Mouse (Mus musculus) stomach, embryonic 14.5 days (tissue): Measurements from ENCODE around the gene Prpf6. TPM values are rescaled to one million over a fixed set of nuclear protein-coding genes. Genes with fewer than 3 reads are reported as not detected.

Experiments
- ATAC-seq: fragments of 200-750 bp; cut with Nextera tagmentation; 2 replicates; pipeline ENCODE4 v1.8.0; 2017; ENCODE audit warnings: low read depth, moderate TSS enrichment; ENCODE audit not compliant: insufficient number of reproducible peaks, insufficient read depth, low FRiP score
- H3K27ac ChIP-seq: fragments of 300-500 bp; sonication (generic); 2 replicates; pipeline ENCODE4 v1.5.1; 2014; ENCODE audit warnings: mild to moderate bottlenecking, low read length, moderate library complexity, mixed read lengths
- H3K27me3 ChIP-seq: fragments of 300-500 bp; sonication (generic); 2 replicates; pipeline ENCODE4 v1.6.1; 2014; ENCODE audit warnings: low read length, control low read depth, mixed read lengths; ENCODE audit not compliant: control insufficient read depth, insufficient read depth
- H3K36me3 ChIP-seq: fragments of 300-500 bp; sonication (generic); 2 replicates; pipeline ENCODE4 v1.6.1; 2014; ENCODE audit warnings: mild to moderate bottlenecking, control low read depth, low read length, moderate library complexity, mixed read lengths; ENCODE audit not compliant: control insufficient read depth, insufficient read depth
- H3K4me1 ChIP-seq: fragments of 300-500 bp; sonication (generic); 2 replicates; pipeline ENCODE4 v1.6.1; 2014; ENCODE audit warnings: low read length, control low read depth, mixed read lengths; ENCODE audit not compliant: control insufficient read depth, insufficient read depth
- H3K4me2 ChIP-seq: fragments of 300-500 bp; sonication (generic); replicated peaks from 2 replicates; pipeline ENCODE4 v1.6.1; 2014; ENCODE audit warnings: low read depth, low read length, control low read depth
- H3K4me3 ChIP-seq: fragments of 300-500 bp; sonication (generic); 2 replicates; pipeline ENCODE4 v1.5.1; 2014; ENCODE audit warnings: low read depth, low read length, control low read depth
- H3K9ac ChIP-seq: fragments of 300-500 bp; sonication (generic); replicated peaks from 2 replicates; pipeline ENCODE4 v1.6.1; 2014; ENCODE audit warnings: low read depth, mild to moderate bottlenecking, control low read depth, low read length, moderate library complexity, mixed read lengths
- H3K9me3 ChIP-seq: fragments of 300-500 bp; sonication (generic); 2 replicates; pipeline ENCODE4 v1.6.1; 2016; ENCODE audit warnings: low read depth, low read length, control low read depth; ENCODE audit not compliant: control insufficient read depth
- WGBS: fragments of 180-500 bp; shearing (Covaris S2); extraction: QIAGEN DNeasy Blood & Tissue Kit; methylation state at CpG from one replicate; pipeline ENCODE4 v1.1.7; 2014; 5-methylcytosine and 5-hydroxymethylcytosine counted together
- polyA plus RNA-seq: library from polyadenylated mRNA; unstranded; fragments of >200 nt; fragmentation: Nextera tagmentation; extraction: Ambion mirVana; gene quantifications from 2 replicates; pipeline ENCODE4 v1.2.1, GENCODE M21; 2014

Prpf6 gene
- polyA plus RNA-seq, 1 experiment from 2014 or later = 60.2 TPM

GRCm38 (mm10) chr2:181648926-181649325 is 57.3 kb downstream of the Prpf6 start:
- H3K4me3 ChIP-seq = no peak overlapping the region
- no peak overlapping the region for H3K4me2 ChIP-seq
- ATAC-seq = no peak
- 89% methylated on average over 10 of the region's 10 CpGs for WGBS
- no peaks in the 10 kb centered on the region for H3K27me3 ChIP-seq
- no peaks in the 10 kb centered on the region for H3K9me3 ChIP-seq
- H3K9ac ChIP-seq = no peak overlapping the region
- no peaks in the 10 kb centered on the region for H3K4me1 ChIP-seq
- peaks cover 71% of the 10 kb centered on the region for H3K36me3 ChIP-seq
- H3K27ac ChIP-seq = no peak overlapping the region

- Histone ChIP-seq H3K9ac (no peak overlapping the region), H3K4me3 (no peak overlapping the region), H3K9me3 (no peaks in the 10 kb centered on the region), H3K4me2 (no peak overlapping the region), H3K4me1 (no peaks in the 10 kb centered on the region), H3K36me3 (peaks cover 60% of the 10 kb centered on the region), H3K27me3 (no peaks in the 10 kb centered on the region), H3K27ac (no peak overlapping the region)
- ATAC-seq = no peak
These were observed 61.4 kb downstream of the Prpf6 start for GRCm38 (mm10) chr2:181653065-181653464.

- peaks cover 56% of the 10 kb centered on the region for H3K36me3 ChIP-seq
- no peak overlapping the region for H3K9ac ChIP-seq
- no peak overlapping the region for H3K27ac ChIP-seq
- no peaks in the 10 kb centered on the region for H3K9me3 ChIP-seq
- WGBS = 92% methylated on average over 1 of the region's 1 CpGs
- no peak for ATAC-seq
- H3K4me1 ChIP-seq = no peaks in the 10 kb centered on the region
- no peak overlapping the region for H3K4me2 ChIP-seq
- no peak overlapping the region for H3K4me3 ChIP-seq
- H3K27me3 ChIP-seq = no peaks in the 10 kb centered on the region
These were observed 61.9 kb downstream of the Prpf6 start for GRCm38 (mm10) chr2:181653523-181653922.

GRCm38 (mm10) chr2:181656734-181657133 is 65.1 kb downstream of the Prpf6 start, which contains the start of gene Gm29797:
Gene Gm29797, plus strand, starts transcription at chr2:181657034.
- Histone ChIP-seq H3K27me3 (no peaks in the 10 kb centered on the region), H3K9ac (no peak within 1 kb of the TSS), H3K4me3 (no peak within 1 kb of the TSS), H3K27ac (no peak within 1 kb of the TSS), H3K4me2 (no peak within 1 kb of the TSS), H3K9me3 (no peaks in the 10 kb centered on the region), H3K36me3 (peaks cover 31% of the 10 kb centered on the region), H3K4me1 (0 out of 2 replicates have a peak, but pooled peaks cover 5% of the 10 kb centered on the region)
- 61% methylated on average over 3 of the region's 3 CpGs for WGBS
- ATAC-seq = no peak

- H3K27me3 ChIP-seq = no peaks in the 10 kb centered on the region
- H3K27ac ChIP-seq = no peak overlapping the region
- 68% methylated on average over 2 of the region's 2 CpGs for WGBS
- no peak overlapping the region for H3K4me2 ChIP-seq
- ATAC-seq = no peak
- no peak overlapping the region for H3K4me3 ChIP-seq
- H3K4me1 ChIP-seq = 0 out of 2 replicates have a peak, but pooled peaks cover 5% of the 10 kb centered on the region
- no peak overlapping the region for H3K9ac ChIP-seq
- peaks cover 26% of the 10 kb centered on the region for H3K36me3 ChIP-seq
- no peaks in the 10 kb centered on the region for H3K9me3 ChIP-seq
These were observed 65.8 kb downstream of the Prpf6 start for GRCm38 (mm10) chr2:181657441-181657840.

GRCm38 (mm10) chr2:181658528-181658927 is 66.9 kb downstream of the Prpf6 start:
- Histone ChIP-seq H3K27ac (no peak overlapping the region), H3K27me3 (no peaks in the 10 kb centered on the region), H3K36me3 (peaks cover 16% of the 10 kb centered on the region), H3K4me3 (no peak overlapping the region), H3K4me1 (0 out of 2 replicates have a peak, but pooled peaks cover 5% of the 10 kb centered on the region), H3K9me3 (no peaks in the 10 kb centered on the region), H3K4me2 (no peak overlapping the region), H3K9ac (no peak overlapping the region)
- no peak for ATAC-seq
- WGBS = 84% methylated on average over 7 of the region's 7 CpGs

GRCm38 (mm10) chr2:181658930-181659555 is 67.4 kb downstream of the Prpf6 start:
- H3K4me2 ChIP-seq = no peak overlapping the region
- H3K27me3 ChIP-seq = no peaks in the 10 kb centered on the region
- H3K4me3 ChIP-seq = no peak overlapping the region
- peak; percentile 50; the same call in 1 of the 2 replicates for ATAC-seq
- 47% methylated on average over 17 of the region's 17 CpGs for WGBS
- no peak overlapping the region; the same call in 1 of the 2 replicates for H3K27ac ChIP-seq
- 0 out of 2 replicates have a peak, but pooled peaks cover 5% of the 10 kb centered on the region for H3K4me1 ChIP-seq
- H3K36me3 ChIP-seq = peaks cover 13% of the 10 kb centered on the region
- H3K9me3 ChIP-seq = no peaks in the 10 kb centered on the region
- H3K9ac ChIP-seq = no peak overlapping the region

- no peaks in the 10 kb centered on the region for H3K27me3 ChIP-seq
- peak; percentile 64; the same call in 1 of the 2 replicates for ATAC-seq
- 12% methylated on average over 9 of the region's 9 CpGs for WGBS
These were observed 68.0 kb downstream of the Prpf6 start for GRCm38 (mm10) chr2:181659609-181660055.

More at GRCm38 (mm10) chr2:181659609-181660055, 68.0 kb downstream of the Prpf6 start:
- H3K36me3 ChIP-seq = peaks cover 12% of the 10 kb centered on the region
- no peak overlapping the region for H3K9ac ChIP-seq
- no peak overlapping the region for H3K4me2 ChIP-seq
- no peaks in the 10 kb centered on the region for H3K9me3 ChIP-seq
- no peak overlapping the region for H3K4me3 ChIP-seq
- H3K27ac ChIP-seq = no peak overlapping the region
- H3K4me1 ChIP-seq = 0 out of 2 replicates have a peak, but pooled peaks cover 5% of the 10 kb centered on the region
